Mouse (Mus musculus): ENCODE measurements around the gene Dapk1.

Gene Dapk1

GRCm38 (mm10) chr13:60616036-60616435 lies 14.3 kb downstream of the Dapk1 start:
- DNase-seq (ENCODE audit: low spot score): no peak

- DNase-seq (ENCODE audit: low spot score): no peak
Measured at GRCm38 (mm10) chr13:60618287-60618686, 16.5 kb downstream of the Dapk1 start.

GRCm38 (mm10) chr13:60619723-60620122 lies 18.0 kb downstream of the Dapk1 start:
- no peak for DNase-seq (ENCODE audit: low spot score)

- DNase-seq (ENCODE audit: low spot score): no peak
Measured at GRCm38 (mm10) chr13:60621411-60621965, 19.7 kb downstream of the Dapk1 start.

- no peak for DNase-seq (ENCODE audit: low spot score)
Measured at GRCm38 (mm10) chr13:60625581-60625980, 23.8 kb downstream of the Dapk1 start.

- DNase-seq (ENCODE audit: low spot score): no peak
Measured at GRCm38 (mm10) chr13:60627843-60628656, 26.3 kb downstream of the Dapk1 start.

- no peak for DNase-seq (ENCODE audit: low spot score)
Measured at GRCm38 (mm10) chr13:60628657-60628950, 26.9 kb downstream of the Dapk1 start.

- no peak for DNase-seq (ENCODE audit: low spot score)
Measured at GRCm38 (mm10) chr13:60629419-60629818, 27.7 kb downstream of the Dapk1 start.

- DNase-seq (ENCODE audit: low spot score): no peak
Measured at GRCm38 (mm10) chr13:60633945-60634344, 32.2 kb downstream of the Dapk1 start.

GRCm38 (mm10) chr13:60635636-60636035 lies 33.9 kb downstream of the Dapk1 start:
- no peak for DNase-seq (ENCODE audit: low spot score)

GRCm38 (mm10) chr13:60639482-60640055 lies 37.8 kb downstream of the Dapk1 start:
- DNase-seq (ENCODE audit: low spot score): no peak

- no peak for DNase-seq (ENCODE audit: low spot score)
Measured at GRCm38 (mm10) chr13:60640420-60640819, 38.7 kb downstream of the Dapk1 start.

GRCm38 (mm10) chr13:60644457-60644889 lies 42.7 kb downstream of the Dapk1 start:
- no peak for DNase-seq (ENCODE audit: low spot score)

GRCm38 (mm10) chr13:60646791-60647190 lies 45.0 kb downstream of the Dapk1 start:
- no peak for DNase-seq (ENCODE audit: low spot score)

GRCm38 (mm10) chr13:60648350-60648749 lies 46.6 kb downstream of the Dapk1 start:
- DNase-seq (ENCODE audit: low spot score): no peak

GRCm38 (mm10) chr13:60650000-60650399 lies 48.3 kb downstream of the Dapk1 start:
- DNase-seq (ENCODE audit: low spot score): no peak

- no peak for DNase-seq (ENCODE audit: low spot score)
Measured at GRCm38 (mm10) chr13:60654017-60654565, 52.3 kb downstream of the Dapk1 start.

- no peak for DNase-seq (ENCODE audit: low spot score)
Measured at GRCm38 (mm10) chr13:60655246-60655645, 53.5 kb downstream of the Dapk1 start.

- DNase-seq (ENCODE audit: low spot score): no peak
Measured at GRCm38 (mm10) chr13:60659600-60659999, 57.9 kb downstream of the Dapk1 start.

- no peak for DNase-seq (ENCODE audit: low spot score)
Measured at GRCm38 (mm10) chr13:60660056-60660455, 58.3 kb downstream of the Dapk1 start.

- DNase-seq (ENCODE audit: low spot score): no peak
Measured at GRCm38 (mm10) chr13:60660711-60661261, 59.0 kb downstream of the Dapk1 start.

GRCm38 (mm10) chr13:60662493-60663177 lies 60.9 kb downstream of the Dapk1 start:
- no peak for DNase-seq (ENCODE audit: low spot score)

Measured in ovary, postnatal 10 days (tissue).